Mouse (Mus musculus) heart, adult 2 months (tissue): ENCODE data around the gene Isl1.

ENCODE experiments used
- CTCF ChIP-seq: fragments of 200-600 bp; IDR thresholded peaks from 2 replicates; pipeline ENCODE4 v1.8.1; 2022; ENCODE audit warnings: antibody characterized with exemption, mild to moderate bottlenecking, moderate library complexity
- EP300 ChIP-seq: fragments of 200-500 bp; IDR thresholded peaks from 2 replicates; pipeline ENCODE4 v1.6.1; 2011; ENCODE audit warnings: low read depth, low read length, control low read depth; ENCODE audit not compliant: insufficient read depth

DNA sequence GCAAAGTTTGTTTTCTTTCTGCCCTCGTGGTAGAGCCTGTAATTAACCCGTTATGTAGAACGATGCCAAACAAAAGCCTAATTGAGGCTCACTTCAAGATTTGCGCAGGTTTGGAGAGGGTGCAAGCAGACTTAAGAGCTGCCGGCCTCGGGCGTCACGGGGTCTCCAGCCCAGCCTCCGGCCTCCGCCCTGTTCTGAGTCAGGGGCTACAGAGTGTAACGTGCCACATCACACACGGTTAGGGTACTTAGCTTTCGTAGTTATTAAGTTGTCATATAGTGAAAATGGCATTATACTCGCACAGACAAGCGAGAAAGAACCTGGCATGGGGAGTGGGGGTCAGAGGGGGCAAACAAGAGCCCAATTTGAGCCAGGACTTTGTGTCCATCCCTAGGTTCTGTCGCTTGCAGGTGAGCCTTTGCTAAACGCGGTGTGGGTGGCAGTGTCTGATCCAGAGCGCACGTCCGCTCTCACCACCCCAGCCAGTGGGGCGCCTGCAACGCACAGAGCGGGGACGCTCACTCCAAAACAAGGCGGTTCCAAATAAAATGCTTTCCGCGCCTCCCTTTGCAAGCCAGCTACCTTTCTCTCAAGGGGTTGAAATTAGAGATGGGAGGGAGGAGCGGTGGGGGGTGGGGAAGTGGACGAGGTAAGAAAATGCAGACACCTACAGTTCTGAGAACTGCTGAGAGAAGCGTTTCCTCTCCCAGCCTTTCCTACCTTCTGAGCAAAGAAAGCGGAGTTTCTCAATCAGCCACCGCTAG lies 12.3 kb downstream of the Isl1 start:
- TF ChIP-seq CTCF: no peak
- no peak for TF ChIP-seq EP300
